Mouse (Mus musculus) neural tube, embryonic 12.5 days (tissue): ENCODE data around the gene 4930507D05Rik. TPM values are rescaled to one million over a fixed set of nuclear protein-coding genes. Genes with fewer than 3 reads are reported as not detected.
"Not testable (repeated sequence)": the region's sequence is repeated elsewhere in the genome, so short reads cannot be mapped to it uniquely, and the experiment has no call there.

Experiments used
- ATAC-seq: fragments of 200-750 bp; cut with Nextera tagmentation; 2 replicates; pipeline ENCODE4 v1.8.0; 2017; ENCODE audit warnings: low read depth, mild to moderate bottlenecking, moderate TSS enrichment, moderate library complexity; ENCODE audit not compliant: low FRiP score
- H3K27ac ChIP-seq: fragments of 300-500 bp; sonication (generic); 2 replicates; pipeline ENCODE4 v1.5.1; 2016
- H3K27me3 ChIP-seq: fragments of 300-500 bp; sonication (generic); replicated peaks from 2 replicates; pipeline ENCODE4 v1.6.1; 2016; ENCODE audit warnings: mild to moderate bottlenecking
- H3K36me3 ChIP-seq: fragments of 300-500 bp; sonication (generic); 2 replicates; pipeline ENCODE4 v1.6.1; 2016; ENCODE audit warnings: mild to moderate bottlenecking
- H3K4me1 ChIP-seq: fragments of 300-500 bp; sonication (generic); 2 replicates; pipeline ENCODE4 v1.6.1; 2016
- H3K4me2 ChIP-seq: fragments of 300-500 bp; sonication (generic); replicated peaks from 2 replicates; pipeline ENCODE4 v1.6.1; 2016; ENCODE audit warnings: mild to moderate bottlenecking
- H3K4me3 ChIP-seq: fragments of 300-500 bp; sonication (generic); 2 replicates; pipeline ENCODE4 v1.5.1; 2016
- H3K9ac ChIP-seq: fragments of 300-500 bp; sonication (generic); 2 replicates; pipeline ENCODE4 v1.6.1; 2016; ENCODE audit warnings: mild to moderate bottlenecking
- H3K9me3 ChIP-seq: fragments of 300-500 bp; sonication (generic); 2 replicates; pipeline ENCODE4 v1.6.1; 2016; ENCODE audit warnings: mild to moderate bottlenecking
- WGBS: fragments of 180-500 bp; shearing (Covaris S2); methylation state at CpG from one replicate; pipeline ENCODE4 v1.1.7; 2016; 5-methylcytosine and 5-hydroxymethylcytosine counted together
- polyA plus RNA-seq: library from polyadenylated mRNA; unstranded; fragments of >200 nt; fragmentation: Nextera tagmentation; extraction: Ambion mirVana; gene quantifications from 2 replicates; pipeline ENCODE4 v1.2.1, GENCODE M21; 2016

4930507D05Rik gene
- polyA plus RNA-seq, 1 experiment from 2014 or later: 0.81 TPM

- Histone ChIP-seq H3K36me3 (no peaks in the 10 kb centered on the region), H3K27ac (peak within 1 kb of the TSS; percentile 22), H3K9me3 (no peaks in the 10 kb centered on the region), H3K4me3 (peak within 1 kb of the TSS; percentile 68), H3K4me2 (peak within 1 kb of the TSS; percentile 67), H3K27me3 (no peaks in the 10 kb centered on the region), H3K9ac (peak within 1 kb of the TSS; percentile 81), H3K4me1 (peaks cover 3% of the 10 kb centered on the region; the same call in 1 of the 2 replicates)
- peak; percentile 92 for ATAC-seq
- under 1% methylated on average over 59 of the region's 59 CpGs for WGBS
Measured at GRCm38 (mm10) chr10:62486618-62487415, 37.5 kb downstream of the 4930507D05Rik start, which contains the start of gene Vps26a. TSS of gene Vps26a (minus strand) at chr10:62486805.

GRCm38 (mm10) chr10:62488266-62488665 is 39.0 kb downstream of the 4930507D05Rik start:
- H3K4me2 ChIP-seq: no peak overlapping the region
- no peak overlapping the region for H3K9ac ChIP-seq
- WGBS: 44% methylated on average over 1 of the region's 1 CpGs
- peaks cover 3% of the 10 kb centered on the region; the same call in 1 of the 2 replicates for H3K4me1 ChIP-seq
- H3K9me3 ChIP-seq: no peaks in the 10 kb centered on the region
- no peak overlapping the region for H3K4me3 ChIP-seq
- ATAC-seq: no peak
- H3K27ac ChIP-seq: no peak overlapping the region
- no peaks in the 10 kb centered on the region for H3K36me3 ChIP-seq
- no peaks in the 10 kb centered on the region for H3K27me3 ChIP-seq

GRCm38 (mm10) chr10:62491681-62492080 is 42.4 kb downstream of the 4930507D05Rik start:
- ATAC-seq, H3K36me3 ChIP-seq, H3K4me1 ChIP-seq, H3K9ac ChIP-seq, H3K9me3 ChIP-seq, H3K4me2 ChIP-seq, H3K27ac ChIP-seq, H3K4me3 ChIP-seq, H3K27me3 ChIP-seq: not testable (repeated sequence)
- 84% methylated on average over 3 of the region's 3 CpGs for WGBS

DNA sequence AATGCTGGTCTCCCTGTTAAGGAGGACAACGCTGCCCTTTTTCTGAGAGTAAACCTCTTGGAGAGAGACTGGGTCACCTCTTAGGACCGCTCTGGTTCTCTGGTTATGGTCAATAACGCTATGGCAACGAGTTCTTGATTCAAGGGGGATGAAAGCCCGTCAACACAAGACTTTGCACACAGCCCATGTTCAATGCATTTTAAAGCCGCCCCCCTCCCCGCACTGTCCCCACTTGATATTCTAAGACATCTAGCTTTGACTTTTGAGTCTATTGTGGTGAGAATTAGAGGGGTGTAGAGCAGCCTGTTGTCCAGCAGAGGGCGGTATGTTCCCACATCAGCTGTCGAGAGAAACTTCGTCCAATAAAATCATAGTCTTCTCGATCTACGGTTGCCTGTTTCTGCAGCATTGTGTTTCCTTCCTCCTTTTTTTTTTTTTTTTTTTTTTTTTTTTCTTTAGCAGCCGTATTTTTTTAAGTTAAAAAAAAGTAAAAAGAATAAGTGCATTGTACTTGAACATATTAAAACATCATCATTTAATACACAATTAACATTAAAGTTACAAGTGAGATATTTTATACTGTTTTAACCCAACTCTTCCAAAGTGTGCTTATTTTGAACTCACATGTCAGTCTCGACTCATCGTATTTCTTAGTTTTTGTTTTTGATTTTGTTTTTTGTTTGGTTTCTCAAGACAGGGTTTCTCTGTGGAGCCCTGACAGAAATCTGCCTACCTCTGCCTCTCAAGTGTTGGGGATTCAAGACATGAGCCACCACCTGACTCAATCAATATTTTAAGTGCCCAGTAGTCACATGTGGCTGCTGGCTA is 51.0 kb downstream of the 4930507D05Rik start:
- H3K4me1 ChIP-seq: no peaks in the 10 kb centered on the region
- H3K4me3 ChIP-seq: no peak overlapping the region
- H3K9me3 ChIP-seq: no peaks in the 10 kb centered on the region
- no peak overlapping the region for H3K9ac ChIP-seq
- H3K36me3 ChIP-seq: no peaks in the 10 kb centered on the region
- ATAC-seq: peak; percentile 53; the same call in 1 of the 2 replicates
- 24% methylated on average over 15 of the region's 15 CpGs for WGBS
- H3K27ac ChIP-seq: no peak overlapping the region
- H3K4me2 ChIP-seq: no peak overlapping the region; the same call in 1 of the 2 replicates
- H3K27me3 ChIP-seq: no peaks in the 10 kb centered on the region

Other genes starting within 250 kb of the 4930507D05Rik start
- gene Tspan15, start 218.2 kb upstream of the 4930507D05Rik start, polyA plus RNA-seq: 14.4 and 15.5 TPM in 2 replicates
- gene Tacr2, start 197.1 kb upstream of the 4930507D05Rik start, polyA plus RNA-seq: not detected in 2 replicates
- 59.9 and 64.7 TPM in 2 replicates for gene Hk1, start 69.6 kb upstream of the 4930507D05Rik start, polyA plus RNA-seq
- gene Hkdc1, start 27.0 kb upstream of the 4930507D05Rik start, polyA plus RNA-seq: 0.17 and 0.47 TPM in 2 replicates
- 25.0 and 27.0 TPM in 2 replicates for gene Supv3l1, start 249 bp downstream of the 4930507D05Rik start, polyA plus RNA-seq
- 77.1 and 81.8 TPM in 2 replicates for gene Vps26a, start 37.3 kb downstream of the 4930507D05Rik start, polyA plus RNA-seq
- gene Srgn, start 78.0 kb downstream of the 4930507D05Rik start, polyA plus RNA-seq: 5.9 and 6.9 TPM in 2 replicates
- gene Kif1bp, start 129.0 kb downstream of the 4930507D05Rik start, polyA plus RNA-seq: 72.8 and 73.8 TPM in 2 replicates
- 23.6 and 23.8 TPM in 2 replicates for gene Ddx21, start 152.8 kb downstream of the 4930507D05Rik start, polyA plus RNA-seq
- gene Ddx50, start 201.7 kb downstream of the 4930507D05Rik start, polyA plus RNA-seq: 109 and 112 TPM in 2 replicates